Mouse (Mus musculus): Measurements from ENCODE around the gene Lrrc36.

Gene Lrrc36

GRCm38 (mm10) chr8:105466700-105467291, 53.4 kb downstream of the Lrrc36 start:
- no peak for DNase-seq (ENCODE audit: low spot score)

- DNase-seq (ENCODE audit: low spot score) = no peak
Observed at GRCm38 (mm10) chr8:105467396-105467985, 54.1 kb downstream of the Lrrc36 start.

- DNase-seq (ENCODE audit: low spot score) = no peak
Observed at GRCm38 (mm10) chr8:105468002-105468720, 54.8 kb downstream of the Lrrc36 start.

DNA sequence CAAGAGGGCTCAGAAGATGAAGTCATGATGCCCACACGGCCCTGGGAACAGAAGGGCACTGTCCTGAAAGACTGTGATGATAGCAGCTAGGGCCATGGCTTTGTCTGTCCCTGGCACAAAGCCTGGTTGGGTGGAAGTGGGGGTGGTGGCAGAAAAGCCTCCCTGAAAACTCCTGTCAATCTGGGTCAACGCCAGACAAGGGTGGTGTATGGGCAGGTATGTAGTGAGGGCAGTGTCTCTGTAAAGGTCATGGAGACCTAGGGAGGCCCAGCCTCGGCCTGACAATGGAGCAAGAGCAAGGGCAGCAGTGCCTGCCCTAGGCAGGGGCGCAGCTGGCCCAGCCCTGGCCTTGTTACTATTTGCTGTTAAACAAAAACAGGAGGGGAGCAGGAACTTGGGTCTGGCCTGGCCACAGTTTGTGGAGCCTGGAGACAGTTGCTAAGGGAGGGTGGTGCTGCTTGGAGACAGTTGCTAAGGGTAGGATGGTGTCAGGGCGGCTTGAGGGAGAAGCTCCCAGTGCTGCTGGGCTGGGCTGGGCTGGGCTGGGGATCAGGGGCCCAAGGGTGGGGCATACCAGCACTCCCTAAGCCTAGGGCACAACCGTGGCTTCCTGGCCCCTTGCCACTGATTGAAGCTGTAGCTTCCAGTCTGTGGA, 55.8 kb downstream of the Lrrc36 start:
- no peak for DNase-seq (ENCODE audit: low spot score)

GRCm38 (mm10) chr8:105469816-105470215, 56.4 kb downstream of the Lrrc36 start:
- DNase-seq (ENCODE audit: low spot score) = no peak

DNA sequence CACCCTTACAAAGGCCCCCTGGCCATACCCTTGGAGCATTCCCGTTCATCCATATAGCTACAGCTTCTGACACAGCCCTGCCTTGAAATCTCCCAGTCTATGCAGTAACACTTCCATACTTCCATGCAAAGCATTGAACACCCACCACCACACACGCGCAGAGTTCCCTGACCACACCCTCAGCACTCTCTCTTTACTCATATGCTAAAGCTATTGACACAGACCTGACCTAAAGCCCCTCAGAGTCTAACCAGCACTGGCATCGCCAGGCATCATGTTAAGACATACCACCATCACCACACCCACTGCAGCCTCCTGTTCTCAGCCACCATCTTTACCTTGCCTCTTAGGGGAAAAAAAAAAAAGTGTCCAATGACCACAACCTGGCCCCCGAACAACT, 56.9 kb downstream of the Lrrc36 start:
- DNase-seq (ENCODE audit: low spot score) = no peak

- no peak for DNase-seq (ENCODE audit: low spot score)
Observed at GRCm38 (mm10) chr8:105470681-105471313, 57.4 kb downstream of the Lrrc36 start.

DNA sequence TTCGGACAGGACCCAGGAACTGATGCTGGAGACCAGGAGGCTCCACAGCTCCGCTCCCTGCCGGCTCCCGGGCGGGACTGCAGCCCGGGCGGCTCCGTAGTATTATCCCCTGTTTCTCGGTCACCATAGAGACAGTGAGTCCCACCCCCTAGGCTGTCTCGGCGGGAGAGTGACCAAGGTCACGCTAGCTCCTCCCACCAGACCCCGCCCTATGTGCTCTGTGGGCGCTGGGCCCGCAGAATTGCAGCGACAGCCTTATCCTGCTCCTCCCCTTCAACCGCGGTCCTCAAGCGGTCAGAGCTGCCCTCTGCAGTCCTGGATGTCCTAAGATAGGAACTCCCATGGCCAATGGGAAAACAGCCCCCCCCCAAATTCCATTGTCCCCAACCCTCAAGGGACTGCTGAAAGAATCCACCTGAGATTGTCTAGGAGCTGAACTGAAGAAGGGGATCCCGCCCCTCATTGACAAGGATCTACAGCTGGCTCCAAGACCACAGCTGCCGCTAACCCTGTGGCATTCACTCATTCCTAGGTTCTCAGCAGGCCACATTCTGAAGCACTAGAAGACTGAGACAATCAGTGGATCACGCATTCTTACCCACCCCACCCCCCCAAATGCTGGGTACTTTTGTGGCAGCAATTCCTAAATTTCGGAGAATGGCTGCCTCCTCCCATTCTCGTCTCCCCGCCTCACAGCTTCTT, 58.1 kb downstream of the Lrrc36 start, which contains the start of gene Tppp3:
TSS of gene Tppp3 (minus strand) at position 213 of the 702 bp plus-strand sequence.
- no peak for DNase-seq (ENCODE audit: low spot score)

GRCm38 (mm10) chr8:105472414-105472932, 59.1 kb downstream of the Lrrc36 start:
- no peak for DNase-seq (ENCODE audit: low spot score)

- no peak for DNase-seq (ENCODE audit: low spot score)
Observed at GRCm38 (mm10) chr8:105472983-105473382, 59.6 kb downstream of the Lrrc36 start.

- DNase-seq (ENCODE audit: low spot score) = no peak
Observed at GRCm38 (mm10) chr8:105473816-105474606, 60.6 kb downstream of the Lrrc36 start.

GRCm38 (mm10) chr8:105474680-105475079, 61.3 kb downstream of the Lrrc36 start:
- no peak for DNase-seq (ENCODE audit: low spot score)

DNA sequence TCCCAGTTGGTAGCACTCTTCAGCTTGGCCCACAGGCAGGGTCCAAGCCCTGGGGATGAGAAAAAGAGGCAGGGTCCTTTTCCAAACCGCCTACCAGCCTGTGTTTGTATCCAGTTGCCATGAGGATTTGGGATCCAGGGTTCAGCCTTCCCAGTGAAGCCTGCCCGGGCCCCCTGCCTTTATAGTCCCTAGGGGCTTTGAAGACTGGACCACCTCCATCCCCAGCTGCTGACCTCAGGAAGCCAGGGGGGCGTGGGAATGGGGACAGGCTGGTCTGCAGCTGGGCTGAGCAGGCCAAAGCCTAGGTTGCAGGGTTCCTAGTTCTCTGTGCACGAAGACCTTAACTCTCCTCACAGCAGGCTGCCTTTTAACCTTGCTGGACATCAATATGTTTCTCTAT, 61.9 kb downstream of the Lrrc36 start:
- no peak for DNase-seq (ENCODE audit: low spot score)

- no peak for DNase-seq (ENCODE audit: low spot score)
Observed at GRCm38 (mm10) chr8:105475742-105476141, 62.4 kb downstream of the Lrrc36 start.

DNA sequence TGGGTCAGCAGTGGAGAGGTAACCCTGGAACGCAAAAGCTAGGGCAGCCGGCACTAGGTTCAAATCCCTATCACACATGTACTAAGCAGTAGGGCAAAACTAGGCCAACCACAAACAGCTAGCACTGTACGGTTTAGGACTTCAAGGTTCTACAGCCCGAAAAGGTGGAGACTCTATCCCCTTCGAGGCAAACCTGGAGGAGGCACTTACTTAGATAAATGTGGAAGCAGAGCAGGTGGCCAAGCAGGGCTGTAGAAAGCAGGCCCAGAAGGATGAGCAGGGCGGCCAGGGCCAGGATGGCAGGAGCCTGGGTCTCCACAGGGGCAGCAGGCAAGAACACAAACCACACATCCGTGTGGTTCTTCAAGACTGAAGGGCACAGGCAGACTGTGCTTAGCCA, 62.8 kb downstream of the Lrrc36 start:
- no peak for DNase-seq (ENCODE audit: low spot score)

- DNase-seq (ENCODE audit: low spot score) = no peak
Observed at GRCm38 (mm10) chr8:105476628-105477413, 63.5 kb downstream of the Lrrc36 start.

DNA sequence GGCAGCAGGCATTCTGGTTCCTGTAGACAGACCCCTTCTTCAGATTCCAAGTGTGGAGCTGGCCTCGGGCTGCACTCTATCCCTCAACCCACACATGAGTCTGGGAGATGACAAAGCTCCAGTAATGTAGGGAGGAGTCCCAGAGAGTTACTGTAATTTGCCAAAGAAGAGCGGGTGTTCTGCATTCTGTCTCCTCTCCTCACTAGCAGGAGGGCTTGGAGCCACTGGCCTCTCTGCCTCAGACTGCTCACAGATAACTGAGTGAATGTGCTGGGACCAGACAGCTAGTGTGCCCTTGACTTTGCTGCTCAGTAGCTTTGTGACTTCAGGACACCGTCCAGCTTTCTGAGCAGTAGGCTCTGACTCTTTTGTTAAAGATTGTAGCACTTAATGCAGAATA, 64.4 kb downstream of the Lrrc36 start:
- no peak for DNase-seq (ENCODE audit: low spot score)

DNA sequence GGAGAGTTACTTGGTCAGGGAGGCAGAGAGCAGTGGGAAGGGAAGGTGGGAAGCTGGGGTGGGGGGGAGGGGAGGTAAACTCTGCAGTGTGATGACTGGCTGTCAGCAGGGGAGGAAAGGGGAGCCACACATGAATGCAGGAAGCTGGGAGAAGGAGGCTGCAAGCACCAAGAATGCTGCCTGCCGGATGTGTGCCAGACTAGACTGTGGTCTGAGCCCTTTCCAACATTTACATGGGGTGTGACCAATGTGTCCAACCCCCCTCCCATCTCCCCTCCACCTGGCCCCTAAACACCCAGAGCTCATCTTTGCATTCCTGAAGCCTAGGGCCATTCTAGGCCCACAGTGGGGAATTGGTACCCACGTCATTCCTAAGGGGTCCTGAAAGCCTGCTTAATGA, 67.6 kb downstream of the Lrrc36 start:
- DNase-seq (ENCODE audit: low spot score) = no peak

DNA sequence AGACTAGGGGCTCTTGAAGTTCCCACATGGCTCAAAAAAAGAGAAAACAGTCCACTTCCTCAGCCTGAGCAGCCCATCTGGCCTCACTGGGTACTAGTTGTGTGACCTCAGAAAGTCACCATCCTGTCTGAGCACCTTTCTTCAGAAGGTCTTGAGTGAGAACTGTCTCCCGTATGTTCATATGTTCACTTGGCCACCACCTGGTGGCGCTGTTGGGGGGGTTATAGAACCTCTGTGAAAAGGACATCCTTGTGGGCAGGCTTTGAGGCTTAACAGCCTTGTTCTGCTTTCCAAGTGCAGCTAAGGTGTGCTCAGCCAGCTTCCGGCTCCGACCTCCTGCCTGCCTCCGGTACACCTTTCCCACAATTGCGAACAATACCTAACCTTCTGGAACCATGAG, 68.1 kb downstream of the Lrrc36 start:
- DNase-seq (ENCODE audit: low spot score) = peak; percentile 8

GRCm38 (mm10) chr8:105482123-105482522, 68.8 kb downstream of the Lrrc36 start:
- no peak for DNase-seq (ENCODE audit: low spot score)

All from T-cell, adult 2 months (primary cell).